Mouse (Mus musculus) heart, embryonic 16.5 days (tissue): ENCODE results near the gene Fbxo44. TPM values are rescaled to one million over a fixed set of nuclear protein-coding genes. Genes with fewer than 3 reads are reported as not detected.

ENCODE experiments used
- ATAC-seq: fragments of 200-750 bp; cut with Nextera tagmentation; replicated peaks from 2 replicates; pipeline ENCODE4 v1.8.0; 2017; ENCODE audit warnings: moderate number of reproducible peaks; ENCODE audit not compliant: insufficient read depth, low FRiP score; ENCODE audit errors: extremely low read depth
- H3K27ac ChIP-seq: fragments of 300-500 bp; sonication (generic); 2 replicates; pipeline ENCODE4 v1.5.1; 2014; ENCODE audit warnings: mild to moderate bottlenecking, low read length, control low read depth, moderate library complexity
- H3K27me3 ChIP-seq: fragments of 300-500 bp; sonication (generic); 2 replicates; pipeline ENCODE4 v1.6.1; 2014; ENCODE audit warnings: low read length, mixed read lengths; ENCODE audit not compliant: control insufficient read depth, insufficient read depth
- H3K36me3 ChIP-seq: fragments of 300-500 bp; sonication (generic); 2 replicates; pipeline ENCODE4 v1.6.1; 2014; ENCODE audit not compliant: control insufficient read depth, insufficient read depth
- H3K4me1 ChIP-seq: fragments of 300-500 bp; sonication (generic); 2 replicates; pipeline ENCODE4 v1.6.1; 2014; ENCODE audit warnings: low read length, mixed read lengths; ENCODE audit not compliant: control insufficient read depth, insufficient read depth
- H3K4me2 ChIP-seq: fragments of 300-500 bp; sonication (generic); 2 replicates; pipeline ENCODE4 v1.6.1; 2014; ENCODE audit warnings: low read depth, mild to moderate bottlenecking, control low read depth, low read length
- H3K4me3 ChIP-seq: fragments of 300-500 bp; sonication (generic); 2 replicates; pipeline ENCODE4 v1.5.1; 2014; ENCODE audit warnings: mild to moderate bottlenecking, control low read depth, low read length
- H3K9ac ChIP-seq: fragments of 300-500 bp; sonication (generic); 2 replicates; pipeline ENCODE4 v1.6.1; 2014; ENCODE audit warnings: low read length, control low read depth
- H3K9me3 ChIP-seq: fragments of 300-500 bp; sonication (generic); replicated peaks from 2 replicates; pipeline ENCODE4 v1.6.1; 2016; ENCODE audit warnings: low read length; ENCODE audit not compliant: control insufficient read depth
- WGBS: fragments of 180-500 bp; shearing (Covaris S2); extraction: QIAGEN DNeasy Blood & Tissue Kit; methylation state at CpG from one replicate; pipeline ENCODE4 v1.1.7; 2014; 5-methylcytosine and 5-hydroxymethylcytosine counted together
- polyA plus RNA-seq: library from polyadenylated mRNA; unstranded; fragments of >200 nt; fragmentation: Nextera tagmentation; extraction: Ambion mirVana; gene quantifications from 2 replicates; pipeline ENCODE4 v1.2.1, GENCODE M21; 2015

Fbxo44 gene
- polyA plus RNA-seq, 1 experiment from 2014 or later: 32.4 TPM

GRCm38 (mm10) chr4:148170842-148171241 lies 10.6 kb upstream of the Fbxo44 start:
- Histone ChIP-seq H3K4me3 (no peak overlapping the region), H3K4me1 (no peaks in the 10 kb centered on the region), H3K27me3 (peaks cover 77% of the 10 kb centered on the region), H3K9ac (no peak overlapping the region), H3K36me3 (no peaks in the 10 kb centered on the region), H3K9me3 (peaks cover 5% of the 10 kb centered on the region), H3K4me2 (no peak overlapping the region), H3K27ac (no peak overlapping the region)
- no peak for ATAC-seq
- WGBS: 2% methylated on average over 2 of the region's 2 CpGs

GRCm38 (mm10) chr4:148169586-148169985 lies 9.3 kb upstream of the Fbxo44 start:
- WGBS: 13% methylated on average over 15 of the region's 15 CpGs
- H3K9ac ChIP-seq: no peak overlapping the region
- no peaks in the 10 kb centered on the region for H3K4me1 ChIP-seq
- no peak overlapping the region for H3K27ac ChIP-seq
- ATAC-seq: no peak
- H3K27me3 ChIP-seq: peaks cover 76% of the 10 kb centered on the region
- H3K4me2 ChIP-seq: no peak overlapping the region
- no peaks in the 10 kb centered on the region for H3K36me3 ChIP-seq
- no peak overlapping the region for H3K4me3 ChIP-seq
- H3K9me3 ChIP-seq: peaks cover 1% of the 10 kb centered on the region; the same call in 1 of the 2 replicates

GRCm38 (mm10) chr4:148168287-148168686 lies 8.0 kb upstream of the Fbxo44 start:
- Histone ChIP-seq H3K9ac (no peak overlapping the region), H3K36me3 (no peaks in the 10 kb centered on the region), H3K4me2 (no peak overlapping the region), H3K4me3 (no peak overlapping the region), H3K4me1 (peaks cover 7% of the 10 kb centered on the region; the same call in 1 of the 2 replicates), H3K9me3 (no peaks in the 10 kb centered on the region), H3K27ac (no peak overlapping the region), H3K27me3 (peaks cover 76% of the 10 kb centered on the region)
- WGBS: 22% methylated on average over 7 of the region's 7 CpGs
- ATAC-seq: no peak

- no peak for ATAC-seq
- Histone ChIP-seq H3K27me3 (peaks cover 76% of the 10 kb centered on the region), H3K4me1 (peaks cover 7% of the 10 kb centered on the region; the same call in 1 of the 2 replicates), H3K36me3 (no peaks in the 10 kb centered on the region), H3K4me2 (no peak overlapping the region), H3K9ac (no peak overlapping the region), H3K4me3 (no peak overlapping the region), H3K27ac (no peak overlapping the region), H3K9me3 (no peaks in the 10 kb centered on the region)
- 24% methylated on average over 4 of the region's 4 CpGs for WGBS
These were observed 6.7 kb upstream of the Fbxo44 start for GRCm38 (mm10) chr4:148166986-148167385.

GRCm38 (mm10) chr4:148166431-148166830 lies 6.1 kb upstream of the Fbxo44 start:
- 4% methylated on average over 10 of the region's 10 CpGs for WGBS
- no peak overlapping the region for H3K9ac ChIP-seq
- no peak overlapping the region for H3K27ac ChIP-seq
- no peak overlapping the region for H3K4me3 ChIP-seq
- ATAC-seq: no peak
- no peaks in the 10 kb centered on the region for H3K9me3 ChIP-seq
- H3K4me1 ChIP-seq: peaks cover 7% of the 10 kb centered on the region; the same call in 1 of the 2 replicates
- H3K36me3 ChIP-seq: no peaks in the 10 kb centered on the region
- no peak overlapping the region for H3K4me2 ChIP-seq
- H3K27me3 ChIP-seq: peaks cover 77% of the 10 kb centered on the region

GRCm38 (mm10) chr4:148165551-148165950 lies 5.3 kb upstream of the Fbxo44 start:
- Histone ChIP-seq H3K9me3 (no peaks in the 10 kb centered on the region), H3K27ac (no peak overlapping the region), H3K27me3 (peaks cover 79% of the 10 kb centered on the region), H3K4me2 (no peak overlapping the region), H3K4me3 (no peak overlapping the region), H3K9ac (no peak overlapping the region), H3K36me3 (no peaks in the 10 kb centered on the region), H3K4me1 (peaks cover 7% of the 10 kb centered on the region; the same call in 1 of the 2 replicates)
- no peak for ATAC-seq
- 10% methylated on average over 17 of the region's 17 CpGs for WGBS

- Histone ChIP-seq H3K36me3 (no peaks in the 10 kb centered on the region), H3K9ac (no peak overlapping the region), H3K27ac (no peak overlapping the region), H3K4me1 (peaks cover 7% of the 10 kb centered on the region; the same call in 1 of the 2 replicates), H3K9me3 (no peaks in the 10 kb centered on the region), H3K27me3 (peaks cover 74% of the 10 kb centered on the region), H3K4me3 (peak overlapping the region; percentile 46), H3K4me2 (peak overlapping the region; percentile 72)
- 2% methylated on average over 16 of the region's 16 CpGs for WGBS
- no peak for ATAC-seq
These were observed 4.2 kb upstream of the Fbxo44 start for GRCm38 (mm10) chr4:148164461-148164860.

GRCm38 (mm10) chr4:148164002-148164439 lies 3.7 kb upstream of the Fbxo44 start:
- WGBS: 0% methylated on average over 27 of the region's 29 CpGs

GRCm38 (mm10) chr4:148159544-148160435 lies 492 bp downstream of the Fbxo44 start:
- Histone ChIP-seq H3K9ac (peak overlapping the region; percentile 80), H3K36me3 (peaks cover 10% of the 10 kb centered on the region; the same call in 1 of the 2 replicates), H3K27ac (peak overlapping the region; percentile 70), H3K9me3 (no peaks in the 10 kb centered on the region), H3K4me3 (peak overlapping the region; percentile 80), H3K4me1 (peaks cover 20% of the 10 kb centered on the region; the same call in 1 of the 2 replicates), H3K27me3 (peaks cover 40% of the 10 kb centered on the region), H3K4me2 (peak overlapping the region; percentile 89)
- WGBS: under 1% methylated on average over 47 of the region's 55 CpGs
- peak; percentile 88 for ATAC-seq

More at GRCm38 (mm10) chr4:148164002-148164439, 3.7 kb upstream of the Fbxo44 start:
- peak overlapping the region; percentile 72 for H3K4me2 ChIP-seq
- H3K27me3 ChIP-seq: peaks cover 72% of the 10 kb centered on the region
- peak overlapping the region; percentile 57; the same call in 1 of the 2 replicates for H3K9ac ChIP-seq
- H3K36me3 ChIP-seq: no peaks in the 10 kb centered on the region
- ATAC-seq: peak; percentile 24; the same call in 1 of the 2 replicates
- H3K4me1 ChIP-seq: peaks cover 9% of the 10 kb centered on the region; the same call in 1 of the 2 replicates
- no peaks in the 10 kb centered on the region for H3K9me3 ChIP-seq
- H3K27ac ChIP-seq: no peak overlapping the region
- peak overlapping the region; percentile 46 for H3K4me3 ChIP-seq
